Mouse (Mus musculus) midbrain, postnatal 0 days (tissue): Measurements from ENCODE around the gene Cdc34b. TPM values are rescaled to one million over a fixed set of nuclear protein-coding genes. Genes with fewer than 3 reads are reported as not detected.

ENCODE experiments used
- ATAC-seq: fragments of 200-750 bp; cut with Nextera tagmentation; 2 replicates; pipeline ENCODE4 v1.8.0; 2017; ENCODE audit warnings: moderate number of reproducible peaks, mild to moderate bottlenecking, moderate TSS enrichment, moderate library complexity; ENCODE audit not compliant: low FRiP score
- DNase-seq: peaks from one replicate; pipeline ENCODE4 v3.0.0-alpha.2; 2015; ENCODE audit warnings: low spot score
- H3K27ac ChIP-seq: fragments of 300-500 bp; sonication (generic); 2 replicates; pipeline ENCODE4 v1.5.1; 2014; ENCODE audit warnings: low read depth, mild to moderate bottlenecking, low read length, mixed read lengths
- H3K27me3 ChIP-seq: fragments of 300-500 bp; sonication (generic); 2 replicates; pipeline ENCODE4 v1.6.1; 2014; ENCODE audit warnings: low read length, control low read depth, mixed read lengths; ENCODE audit not compliant: insufficient read depth
- H3K36me3 ChIP-seq: fragments of 300-500 bp; sonication (generic); 2 replicates; pipeline ENCODE4 v1.6.1; 2014; ENCODE audit warnings: low read length, control low read depth, mixed read lengths; ENCODE audit not compliant: insufficient read depth
- H3K4me1 ChIP-seq: fragments of 300-500 bp; sonication (generic); 2 replicates; pipeline ENCODE4 v1.6.1; 2014; ENCODE audit warnings: mild to moderate bottlenecking, control low read depth, antibody characterized with exemption, low read length, mixed read lengths; ENCODE audit not compliant: insufficient read depth
- H3K4me2 ChIP-seq: fragments of 300-500 bp; sonication (generic); 2 replicates; pipeline ENCODE4 v1.6.1; 2014; ENCODE audit warnings: low read depth, mild to moderate bottlenecking, low read length, mixed read lengths; ENCODE audit not compliant: poor library complexity, severe bottlenecking
- H3K4me3 ChIP-seq: fragments of 300-500 bp; sonication (generic); 2 replicates; pipeline ENCODE4 v1.5.1; 2014; ENCODE audit warnings: low read depth, mild to moderate bottlenecking, low read length, moderate library complexity
- H3K9ac ChIP-seq: fragments of 300-500 bp; sonication (generic); replicated peaks from 2 replicates; pipeline ENCODE4 v1.6.1; 2014; ENCODE audit warnings: mild to moderate bottlenecking, low read length, moderate library complexity, mixed read lengths; ENCODE audit not compliant: poor library complexity, severe bottlenecking
- H3K9me3 ChIP-seq: fragments of 300-500 bp; sonication (generic); 2 replicates; pipeline ENCODE4 v1.6.1; 2016; ENCODE audit warnings: low read length, control low read depth
- CTCF ChIP-seq: IDR thresholded peaks from 2 replicates; pipeline ENCODE4 v1.5.1; 2016; ENCODE audit warnings: antibody characterized with exemption, mild to moderate bottlenecking
- WGBS: fragments of 180-500 bp; shearing (Covaris S2); extraction: QIAGEN DNeasy Blood & Tissue Kit; methylation state at CpG from one replicate; pipeline ENCODE4 v1.1.7; 2014; 5-methylcytosine and 5-hydroxymethylcytosine counted together
- polyA plus RNA-seq: library from polyadenylated mRNA; unstranded; fragments of >200 nt; fragmentation: Nextera tagmentation; extraction: Ambion mirVana; gene quantifications from 2 replicates; pipeline ENCODE4 v1.2.1, GENCODE M21; 2015
- total RNA-seq: library from RNA; depleted of rRNA; stranded (reverse); fragments of >200 nt; gene quantifications from 2 replicates; pipeline ENCODE4 v1.2.3, GENCODE M21; 2014

The Cdc34b gene
- total and polyA plus RNA-seq, 2 experiments from 2014 or later: 0.14 TPM; not detected in 1

DNA sequence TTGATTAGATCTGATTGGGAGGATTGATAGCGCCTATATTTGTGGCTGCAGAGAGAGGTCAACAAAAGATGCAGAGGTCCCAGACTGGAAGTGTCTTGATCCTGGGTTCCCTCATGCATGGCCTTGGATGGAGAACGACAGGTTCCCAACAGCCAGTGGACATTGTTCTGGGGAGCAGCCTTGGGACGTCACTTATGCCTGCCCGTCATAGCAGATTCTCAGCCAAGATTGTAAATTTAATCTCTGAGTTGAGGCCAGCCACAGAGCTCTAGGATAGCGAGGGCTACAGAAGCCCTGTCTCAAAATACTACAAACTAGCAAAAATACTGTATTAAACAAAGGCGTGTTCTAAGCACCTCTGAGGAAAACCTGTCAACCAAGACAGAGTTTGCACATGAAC, 18.3 kb downstream of the Cdc34b start:
- Histone ChIP-seq H3K27ac (no peak overlapping the region), H3K27me3 (no peaks in the 10 kb centered on the region), H3K4me2 (no peak overlapping the region), H3K36me3 (no peaks in the 10 kb centered on the region), H3K4me3 (no peak overlapping the region), H3K9ac (no peak overlapping the region), H3K9me3 (no peaks in the 10 kb centered on the region), H3K4me1 (no peaks in the 10 kb centered on the region)
- no peak for DNase-seq
- 85% methylated on average over 6 of the region's 6 CpGs for WGBS
- ATAC-seq: no peak
- no peak for TF ChIP-seq CTCF

DNA sequence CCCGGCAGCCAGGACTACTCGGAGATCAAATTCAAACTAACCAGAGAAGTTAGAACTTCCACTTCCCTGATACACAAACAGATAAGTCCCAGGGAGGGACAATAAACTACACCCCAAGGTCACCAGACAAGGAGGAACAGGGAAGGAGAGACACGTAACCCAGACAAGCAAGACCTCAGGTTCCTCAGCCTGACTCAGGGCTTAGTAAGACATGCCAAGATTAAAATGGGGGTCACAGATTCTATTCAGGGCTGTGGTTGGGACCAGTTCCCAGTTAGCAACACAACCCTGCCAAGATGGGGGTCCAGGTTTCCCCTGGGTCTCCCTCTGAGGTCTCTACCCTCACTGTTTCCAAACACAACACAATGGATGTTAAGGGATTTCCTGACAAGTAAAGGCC, 18.8 kb downstream of the Cdc34b start:
- Histone ChIP-seq H3K36me3 (no peaks in the 10 kb centered on the region), H3K9ac (no peak overlapping the region), H3K4me3 (no peak overlapping the region), H3K27me3 (no peaks in the 10 kb centered on the region), H3K4me1 (no peaks in the 10 kb centered on the region), H3K9me3 (no peaks in the 10 kb centered on the region), H3K4me2 (no peak overlapping the region), H3K27ac (no peak overlapping the region)
- no peak for TF ChIP-seq CTCF
- ATAC-seq (no peak), DNase-seq (no peak)
- 77% methylated on average over 3 of the region's 3 CpGs for WGBS

DNA sequence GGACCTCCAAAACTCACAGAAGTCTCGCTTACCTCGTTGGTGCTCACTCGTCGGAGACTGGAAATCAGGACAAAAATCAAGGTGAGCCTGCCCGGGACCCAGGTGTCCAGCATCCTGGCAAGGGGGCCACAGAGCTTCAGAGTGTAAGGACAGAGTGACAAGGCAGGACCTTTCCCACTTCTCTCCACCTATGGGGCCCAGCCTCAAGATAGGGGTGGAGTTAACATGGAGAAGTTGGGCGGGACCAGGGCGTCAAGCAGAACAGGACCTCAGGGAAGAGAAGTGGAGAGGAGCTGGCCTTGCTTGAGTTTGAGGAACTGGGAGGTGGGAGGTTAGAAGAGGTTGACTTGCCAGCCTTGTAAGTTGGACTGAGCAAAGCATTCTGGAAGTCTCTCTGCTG, 19.2 kb downstream of the Cdc34b start:
- H3K36me3 ChIP-seq: no peaks in the 10 kb centered on the region
- H3K4me2 ChIP-seq: no peak overlapping the region
- H3K27me3 ChIP-seq: no peaks in the 10 kb centered on the region
- 80% methylated on average over 7 of the region's 7 CpGs for WGBS
- DNase-seq: no peak
- no peak overlapping the region for H3K9ac ChIP-seq
- TF ChIP-seq CTCF: no peak
- H3K27ac ChIP-seq: no peak overlapping the region
- no peak for ATAC-seq
- H3K4me1 ChIP-seq: no peaks in the 10 kb centered on the region
- no peak overlapping the region for H3K4me3 ChIP-seq
- H3K9me3 ChIP-seq: no peaks in the 10 kb centered on the region

DNA sequence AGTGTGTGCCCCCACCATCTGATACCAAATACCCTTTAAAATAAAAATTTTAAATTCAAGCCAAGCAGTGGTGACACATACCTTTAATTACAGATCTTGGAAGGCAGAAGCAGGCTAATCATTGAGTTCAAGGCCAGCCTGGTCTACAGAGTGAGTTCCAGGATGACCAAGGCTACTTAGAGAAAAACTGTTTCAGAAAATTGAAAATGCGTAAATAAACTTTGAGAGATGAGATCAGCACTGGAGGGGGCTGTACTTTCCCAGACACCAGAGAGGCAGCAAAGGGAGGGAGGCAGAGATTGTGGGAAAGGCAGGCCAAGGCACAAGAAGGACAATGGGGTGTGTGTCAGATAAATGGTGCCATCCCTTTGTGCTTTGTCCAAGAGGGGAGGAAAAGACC, 20.7 kb downstream of the Cdc34b start:
- Histone ChIP-seq H3K4me3 (no peak overlapping the region), H3K9ac (no peak overlapping the region), H3K4me1 (no peaks in the 10 kb centered on the region), H3K27me3 (no peaks in the 10 kb centered on the region), H3K9me3 (no peaks in the 10 kb centered on the region), H3K36me3 (no peaks in the 10 kb centered on the region), H3K27ac (no peak overlapping the region), H3K4me2 (no peak overlapping the region)
- DNase-seq (no peak), ATAC-seq (no peak)
- 85% methylated on average over 1 of the region's 1 CpGs for WGBS
- TF ChIP-seq CTCF: no peak

DNA sequence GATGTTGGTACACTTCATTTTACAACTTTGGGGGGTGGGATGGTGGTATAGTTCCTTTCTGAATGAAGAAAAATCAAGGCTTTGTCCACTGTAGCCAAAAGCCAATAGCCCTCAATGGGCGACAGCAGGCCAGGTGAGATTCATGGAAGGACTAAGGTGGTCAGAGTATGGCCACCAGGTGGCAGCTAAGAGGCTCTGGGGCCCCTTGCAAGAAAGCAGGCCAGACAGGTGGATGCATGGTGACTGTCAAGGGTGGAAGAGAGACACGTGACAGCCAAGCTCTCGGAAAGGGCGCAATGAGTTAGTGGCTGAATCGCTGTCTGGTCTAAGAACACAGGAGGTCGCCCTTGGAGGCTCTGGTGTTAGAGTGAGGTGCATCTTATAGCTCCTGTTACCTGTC, 21.2 kb downstream of the Cdc34b start:
- H3K4me1 ChIP-seq: no peaks in the 10 kb centered on the region
- no peaks in the 10 kb centered on the region for H3K9me3 ChIP-seq
- no peak overlapping the region for H3K27ac ChIP-seq
- H3K4me2 ChIP-seq: no peak overlapping the region
- no peak for DNase-seq
- no peaks in the 10 kb centered on the region for H3K27me3 ChIP-seq
- H3K9ac ChIP-seq: no peak overlapping the region
- no peak for ATAC-seq
- 0 out of 2 replicates have a peak, but pooled peaks have one; percentile 11 for TF ChIP-seq CTCF
- no peaks in the 10 kb centered on the region for H3K36me3 ChIP-seq
- 44% methylated on average over 6 of the region's 6 CpGs for WGBS
- H3K4me3 ChIP-seq: no peak overlapping the region

DNA sequence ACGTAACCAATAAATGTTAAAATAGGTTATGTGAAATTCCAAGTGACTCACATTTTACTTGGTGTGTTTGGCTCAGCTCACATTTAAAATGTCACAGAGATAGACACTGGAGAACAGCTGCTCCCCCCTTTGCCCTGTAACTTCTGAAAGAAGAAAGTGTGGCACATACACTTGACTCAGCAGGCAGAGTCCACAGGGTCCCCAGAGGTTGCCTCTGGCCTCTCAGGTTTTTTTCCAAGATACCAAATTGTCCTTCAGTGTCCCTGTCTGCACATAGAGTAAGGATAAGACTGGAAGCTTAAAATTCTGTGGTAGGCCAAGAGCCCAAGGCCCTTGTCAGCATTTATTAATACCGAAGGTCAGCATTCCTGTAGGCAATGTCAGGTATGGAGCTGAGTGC, 25.7 kb downstream of the Cdc34b start:
- TF ChIP-seq CTCF: no peak
- H3K4me1 ChIP-seq: no peaks in the 10 kb centered on the region
- H3K4me3 ChIP-seq: no peak overlapping the region
- no peak overlapping the region for H3K27ac ChIP-seq
- no peaks in the 10 kb centered on the region for H3K9me3 ChIP-seq
- no peak for DNase-seq
- no peaks in the 10 kb centered on the region for H3K36me3 ChIP-seq
- no peak overlapping the region for H3K9ac ChIP-seq
- ATAC-seq: no peak
- H3K27me3 ChIP-seq: no peaks in the 10 kb centered on the region
- no peak overlapping the region for H3K4me2 ChIP-seq
- 95% methylated on average over 2 of the region's 2 CpGs for WGBS
